Mouse (Mus musculus): Measurements from ENCODE around the gene Itga6.
"Not testable (repeated sequence)": the region's sequence is repeated elsewhere in the genome, so short reads cannot be mapped to it uniquely, and the experiment has no call there.

Gene Itga6

DNA sequence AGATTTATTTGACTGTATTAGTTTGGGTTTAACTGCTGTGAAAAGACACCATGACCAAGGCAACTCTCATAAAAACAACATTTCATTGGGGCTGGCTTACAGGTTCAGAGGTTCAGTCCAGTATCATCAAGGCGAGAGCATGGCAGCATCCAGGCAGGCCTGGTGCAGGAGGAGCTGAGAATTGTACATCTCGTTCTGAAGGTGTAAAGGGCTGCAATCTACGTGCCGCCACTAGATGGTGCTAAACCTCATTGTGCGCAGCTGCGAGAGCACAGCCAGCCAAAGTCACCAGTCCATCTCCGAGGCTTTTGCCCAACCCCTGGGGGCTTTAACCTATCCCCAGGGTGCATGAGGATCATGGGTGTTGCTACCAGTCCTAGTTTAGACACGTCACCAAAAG, 106.7 kb downstream of the Itga6 start:
- DNase-seq (ENCODE audit: low spot score) = not testable (repeated sequence)

DNA sequence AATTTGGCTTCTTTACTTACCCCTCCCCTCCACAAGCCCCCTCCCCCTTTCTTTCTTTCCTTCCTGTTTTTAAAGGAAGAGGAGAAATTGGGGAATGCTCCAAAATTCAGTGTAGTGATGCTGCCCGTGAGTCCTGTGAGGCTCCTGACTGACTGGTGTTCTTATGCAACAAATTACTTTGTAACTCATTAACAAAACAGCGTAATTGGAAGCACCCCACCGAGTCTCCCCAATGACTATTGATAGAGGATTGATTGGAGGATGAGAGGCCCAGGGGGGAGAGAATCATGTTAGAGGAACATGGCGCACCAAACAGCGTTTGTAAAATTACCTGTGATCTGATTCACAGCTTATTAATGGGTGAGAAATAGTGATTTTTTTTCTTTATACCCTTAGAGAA, 109.7 kb downstream of the Itga6 start:
- no peak for DNase-seq (ENCODE audit: low spot score)

DNA sequence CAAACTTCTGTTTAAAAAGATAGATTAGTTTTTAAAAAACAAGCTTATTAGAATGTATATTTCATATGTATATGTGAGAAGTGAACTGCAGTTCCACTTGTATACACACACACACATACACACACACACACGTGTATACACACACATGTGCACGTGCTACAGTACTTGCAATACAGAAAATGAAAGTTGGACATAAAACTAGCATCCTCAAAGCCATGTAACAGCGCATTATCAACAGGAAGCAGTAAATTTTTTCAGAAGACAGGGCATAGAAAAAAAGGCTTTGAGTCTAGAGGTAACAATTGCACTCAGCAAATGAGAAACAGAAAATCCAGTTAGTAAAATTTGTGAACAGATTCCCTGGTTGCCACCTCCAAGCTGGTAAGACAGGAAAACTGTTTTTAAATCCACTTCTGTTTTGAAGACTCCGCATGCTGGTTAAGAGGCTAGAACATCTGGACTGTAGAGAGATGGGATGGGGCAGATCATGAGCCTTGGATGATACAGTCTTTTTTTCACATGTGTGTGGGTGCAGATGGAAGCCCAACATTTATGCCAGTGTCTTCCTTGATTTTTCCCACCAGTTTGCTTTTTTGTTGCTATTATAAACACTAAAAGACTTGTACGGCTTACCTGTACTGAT, 118.2 kb downstream of the Itga6 start:
- no peak for DNase-seq (ENCODE audit: low spot score)

DNA sequence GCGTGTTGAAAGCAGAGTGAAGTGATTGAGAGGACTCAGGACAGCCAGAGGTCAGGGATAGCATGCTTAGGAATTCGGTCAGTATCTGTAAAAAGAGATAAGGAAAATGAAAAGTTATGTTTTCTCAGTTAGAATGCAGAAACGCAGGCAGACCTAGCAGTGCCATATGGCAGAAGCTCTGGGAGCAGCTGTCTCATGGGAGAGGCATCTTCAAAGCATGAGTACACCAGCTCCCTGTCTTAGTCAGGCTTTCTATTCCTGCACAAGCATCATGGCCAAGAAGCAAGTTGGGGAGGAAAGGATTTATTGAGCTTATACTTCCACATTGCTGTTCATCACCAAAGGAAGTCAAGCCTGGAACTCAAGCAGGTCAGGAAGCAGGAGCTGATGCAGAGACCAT, 119.6 kb downstream of the Itga6 start:
- DNase-seq (ENCODE audit: low spot score) = peak; percentile 12

DNA sequence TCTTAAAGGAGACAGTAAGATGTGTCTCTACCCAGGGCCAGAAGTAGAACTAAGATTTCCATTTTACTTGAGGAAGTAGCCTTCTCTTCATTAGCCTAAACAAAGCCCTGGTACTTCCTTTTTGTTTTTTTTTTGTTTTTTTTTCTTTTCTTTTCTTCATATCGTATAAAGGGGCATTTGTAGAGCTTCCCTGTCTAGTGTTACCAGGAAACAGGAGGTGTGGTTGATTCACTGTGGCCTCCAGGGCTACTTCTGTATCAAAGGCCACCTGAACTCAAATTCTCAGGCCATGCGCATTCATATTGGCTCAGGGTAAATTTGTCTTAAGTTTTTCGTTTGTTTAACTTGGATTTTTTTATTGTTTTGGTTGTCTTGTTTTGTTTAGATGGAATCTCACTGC, 120.5 kb downstream of the Itga6 start:
- DNase-seq (ENCODE audit: low spot score) = no peak

DNA sequence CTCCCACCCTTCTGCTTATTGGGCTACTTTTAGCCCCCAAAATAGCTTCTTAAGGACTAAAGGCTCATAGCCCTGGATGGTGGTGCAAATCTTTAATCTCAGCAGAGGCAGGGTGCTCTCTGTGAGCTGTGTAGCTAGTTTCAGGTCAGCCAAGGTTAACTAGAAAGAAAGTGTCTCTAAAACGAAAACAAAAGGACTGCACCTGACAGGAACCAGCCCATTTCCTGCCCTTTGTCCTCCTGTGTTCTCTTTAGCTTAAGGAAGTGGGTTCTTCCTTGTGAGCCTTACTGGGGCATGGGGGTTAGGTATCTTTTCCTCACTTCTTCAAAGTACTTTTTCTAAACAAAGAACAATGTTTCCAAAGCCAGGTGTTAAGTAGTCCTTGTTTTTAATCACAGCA, 121.1 kb downstream of the Itga6 start:
- DNase-seq (ENCODE audit: low spot score) = peak; percentile 38

GRCm38 (mm10) chr2:71867019-71867418, 121.6 kb downstream of the Itga6 start:
- DNase-seq (ENCODE audit: low spot score) = peak; percentile 17

DNA sequence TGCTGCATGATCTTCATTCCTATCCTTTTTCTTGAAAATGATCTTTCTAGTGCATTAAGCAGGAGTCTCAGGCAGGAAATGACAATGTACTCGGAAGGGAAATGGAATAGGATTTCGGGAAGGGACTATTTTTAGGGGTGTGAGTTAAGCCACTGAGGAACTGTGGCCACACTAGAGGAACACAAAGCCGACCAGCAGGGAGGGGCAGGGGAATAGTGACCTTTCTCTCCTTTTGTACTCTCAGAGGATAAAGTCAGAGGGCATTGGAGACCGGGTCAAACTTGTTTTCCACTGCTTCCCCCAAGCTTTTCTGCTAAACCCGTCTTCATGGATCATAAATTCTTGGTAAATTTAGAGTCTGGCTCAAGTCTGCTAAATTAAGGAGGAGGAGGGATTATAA, 122.1 kb downstream of the Itga6 start:
- peak; percentile 20 for DNase-seq (ENCODE audit: low spot score)

DNA sequence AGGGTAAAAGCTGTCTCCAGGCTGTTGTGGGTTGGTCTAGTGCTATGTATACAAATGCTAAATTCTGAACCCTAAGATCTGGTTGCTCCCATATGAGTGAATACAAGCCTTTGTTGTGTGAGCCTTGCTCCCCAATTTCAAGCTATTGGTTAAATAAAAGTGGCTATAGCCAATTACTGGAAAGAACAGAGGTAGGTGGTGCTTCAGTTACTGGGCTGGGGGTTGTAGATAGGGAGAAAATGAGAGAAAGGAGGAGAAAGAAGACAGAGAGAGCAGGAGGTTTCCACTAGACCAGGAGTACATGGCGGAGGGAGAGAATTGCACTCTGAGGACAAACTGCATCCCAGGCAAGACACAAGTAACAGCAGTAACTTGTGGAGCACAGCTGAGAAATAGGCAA, 122.8 kb downstream of the Itga6 start:
- no peak for DNase-seq (ENCODE audit: low spot score)

- no peak for DNase-seq (ENCODE audit: low spot score)
Measured at GRCm38 (mm10) chr2:71872141-71872540, 126.7 kb downstream of the Itga6 start.

DNA sequence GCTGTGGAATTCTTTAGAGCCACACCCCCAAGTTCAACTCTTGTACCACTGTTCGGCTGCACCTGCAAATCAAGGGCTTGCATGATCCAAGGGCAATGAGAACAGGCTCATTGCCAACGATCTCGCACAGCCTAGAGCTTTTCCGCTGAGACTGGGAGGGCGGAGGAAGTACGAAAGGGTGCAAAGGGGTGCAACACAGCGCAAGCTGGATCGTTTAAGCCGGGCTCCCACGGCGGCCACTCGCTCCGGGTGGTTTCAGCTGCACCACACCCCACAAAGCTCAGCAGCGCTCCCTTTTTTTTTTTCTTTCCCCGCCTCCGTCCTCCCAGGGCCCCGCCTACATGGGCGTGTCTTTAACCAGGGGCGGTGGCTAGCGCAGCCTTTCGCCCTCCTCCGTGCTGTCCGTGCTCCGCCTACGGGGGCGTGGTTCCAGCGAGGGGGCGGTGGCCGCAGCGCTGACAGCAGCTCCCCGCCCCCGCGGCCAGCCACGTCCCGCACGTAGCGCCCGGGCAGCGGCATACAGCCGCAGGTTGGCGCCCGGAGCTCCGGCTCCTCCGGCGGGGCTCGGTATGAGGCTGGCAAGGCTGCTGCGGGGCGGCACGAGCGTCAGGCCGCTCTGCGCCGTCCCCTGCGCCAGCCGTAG, 127.5 kb downstream of the Itga6 start, which contains the start of gene Pdk1:
Gene Pdk1 (plus strand): TSS at position 424 of the 643 bp plus-strand sequence.
- DNase-seq (ENCODE audit: low spot score) = peak; percentile 97

DNA sequence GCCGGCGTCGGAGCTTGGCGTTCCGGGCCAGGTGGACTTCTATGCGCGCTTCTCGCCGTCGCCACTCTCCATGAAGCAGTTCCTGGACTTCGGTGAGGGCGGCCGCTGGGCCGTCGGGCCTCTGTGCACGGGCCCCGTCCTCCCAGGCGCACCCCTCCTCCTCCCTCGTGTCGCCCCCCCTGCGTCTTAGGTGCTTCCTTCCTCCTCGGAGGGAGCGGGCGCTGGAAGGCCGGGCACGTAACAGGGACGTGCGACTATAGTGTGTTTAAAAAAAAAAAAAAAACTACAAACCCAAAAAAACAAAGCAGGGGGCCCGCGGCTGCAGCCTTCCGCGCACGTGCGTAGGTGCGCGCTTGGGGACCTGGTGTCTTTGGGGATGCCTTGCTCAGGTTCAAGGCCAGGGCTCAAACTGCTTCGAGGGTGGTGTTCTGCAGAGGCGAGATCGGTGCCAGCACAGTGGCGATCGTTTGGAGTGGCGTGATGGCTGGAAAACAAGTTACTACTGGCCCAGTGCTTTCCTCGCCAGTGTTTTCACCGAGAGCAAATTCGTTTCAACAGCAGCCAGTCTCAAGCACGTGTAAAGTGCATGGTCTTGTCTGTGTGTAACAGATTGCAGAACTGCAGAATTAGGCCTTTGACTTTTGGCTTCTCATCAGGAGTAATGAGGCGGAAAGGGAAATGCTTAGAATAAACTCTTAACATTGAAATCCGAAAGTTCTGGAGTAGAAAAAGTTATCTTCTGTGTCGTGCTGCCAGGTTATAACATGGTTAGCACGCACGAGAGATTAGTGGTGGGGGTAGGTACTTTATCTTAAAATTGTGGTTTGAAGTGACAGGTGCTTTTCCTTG, 128.3 kb downstream of the Itga6 start:
- DNase-seq (ENCODE audit: low spot score) = peak; percentile 43

DNA sequence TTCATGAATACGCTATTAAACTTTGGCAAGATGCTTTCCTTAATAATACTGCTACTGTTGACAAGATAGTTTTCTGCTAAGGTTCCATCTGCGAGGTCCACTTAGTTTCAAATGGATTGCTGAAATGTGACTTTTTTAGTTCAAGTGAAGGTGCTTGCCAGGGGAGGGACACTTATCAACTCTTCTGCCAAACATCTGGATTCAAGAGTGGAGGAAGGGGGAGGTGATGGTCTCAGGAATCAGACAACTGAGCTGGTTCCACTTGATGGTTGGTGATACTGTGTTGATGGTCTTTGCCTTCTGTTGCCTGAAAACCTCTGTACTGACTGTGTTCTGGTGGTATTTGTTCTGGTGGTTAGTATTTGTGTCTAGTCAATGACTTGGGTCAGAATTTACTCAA, 129.0 kb downstream of the Itga6 start:
- DNase-seq (ENCODE audit: low spot score) = no peak

DNA sequence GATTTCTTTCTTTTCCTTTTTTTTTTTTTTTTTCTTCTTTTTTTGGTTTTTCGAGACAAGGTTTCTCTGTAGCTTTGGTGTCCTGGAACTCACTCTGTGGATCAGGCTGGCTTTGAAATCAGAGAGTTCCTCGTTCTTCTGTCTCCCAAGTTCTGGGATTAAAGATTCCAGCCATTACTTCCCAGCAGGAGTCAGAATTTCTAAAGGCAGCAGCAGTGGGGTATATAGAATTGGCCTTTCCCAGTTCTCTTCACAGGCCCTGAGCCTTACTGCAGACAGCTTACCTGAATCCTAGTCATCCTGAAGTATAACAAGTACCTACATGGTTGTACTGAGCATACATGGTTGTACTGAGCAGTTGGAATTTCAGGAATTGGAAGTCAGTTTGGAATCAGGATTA, 129.4 kb downstream of the Itga6 start:
- no peak for DNase-seq (ENCODE audit: low spot score)

GRCm38 (mm10) chr2:71877865-71878264, 132.4 kb downstream of the Itga6 start:
- no peak for DNase-seq (ENCODE audit: low spot score)

- no peak for DNase-seq (ENCODE audit: low spot score)
Measured at GRCm38 (mm10) chr2:71878441-71878840, 133.0 kb downstream of the Itga6 start.

- DNase-seq (ENCODE audit: low spot score) = no peak
Measured at GRCm38 (mm10) chr2:71878943-71879342, 133.5 kb downstream of the Itga6 start.

DNA sequence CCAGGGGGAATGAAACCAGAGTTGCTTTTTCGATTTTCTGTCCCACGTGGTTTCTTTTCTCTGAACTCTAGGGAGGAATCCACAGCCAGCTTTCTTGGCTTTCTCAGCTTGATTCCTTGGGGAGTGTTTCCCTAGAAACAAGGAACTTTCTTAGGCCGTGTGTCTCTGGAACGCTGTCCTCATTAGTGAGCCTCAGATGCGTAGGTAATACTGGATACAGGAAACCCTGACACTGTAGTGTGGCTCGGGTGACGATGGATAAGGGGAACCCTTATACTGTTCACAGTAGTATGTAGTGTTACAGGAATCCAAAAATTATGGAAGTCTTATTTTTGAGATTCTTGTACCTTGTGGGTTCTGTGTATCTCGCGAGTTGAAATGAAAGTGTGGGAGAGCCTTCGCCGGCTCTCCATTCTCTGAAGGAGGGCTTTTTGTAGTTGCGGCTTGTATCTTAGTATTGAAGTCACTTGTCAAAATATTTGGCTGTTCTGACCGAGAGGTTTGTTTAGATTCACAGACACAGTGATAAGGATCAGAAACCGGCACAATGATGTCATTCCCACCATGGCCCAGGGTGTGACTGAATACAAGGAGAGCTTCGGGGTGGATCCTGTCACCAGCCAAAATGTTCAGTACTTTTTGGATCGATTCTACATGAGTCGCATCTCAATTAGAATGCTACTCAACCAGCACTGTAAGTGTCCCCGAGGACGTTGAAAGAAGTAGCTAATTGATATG, 137.7 kb downstream of the Itga6 start:
- DNase-seq (ENCODE audit: low spot score) = no peak

- no peak for DNase-seq (ENCODE audit: low spot score)
Measured at GRCm38 (mm10) chr2:71887269-71887668, 141.9 kb downstream of the Itga6 start.

DNA sequence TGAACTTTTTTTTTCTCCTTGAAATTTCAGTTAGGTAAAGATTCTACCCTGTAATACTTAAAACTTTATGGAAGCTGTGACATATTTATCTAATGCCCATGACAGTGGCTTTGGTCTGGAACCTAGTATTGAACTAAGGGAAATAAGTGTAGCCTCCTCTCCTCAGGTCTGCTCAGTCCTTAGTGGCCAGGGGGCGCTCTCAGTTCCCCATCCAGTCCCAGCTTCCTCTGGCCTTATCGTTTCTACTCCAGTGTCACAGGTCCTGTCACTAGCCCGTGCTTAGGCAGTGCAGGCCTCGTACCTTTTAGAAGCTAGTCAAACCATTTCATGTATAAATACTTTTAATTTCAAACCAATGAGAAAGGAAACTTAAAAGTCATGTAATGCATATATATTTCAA, 143.0 kb downstream of the Itga6 start:
- DNase-seq (ENCODE audit: low spot score) = no peak

GRCm38 (mm10) chr2:71891536-71891935, 146.1 kb downstream of the Itga6 start:
- no peak for DNase-seq (ENCODE audit: low spot score)

DNA sequence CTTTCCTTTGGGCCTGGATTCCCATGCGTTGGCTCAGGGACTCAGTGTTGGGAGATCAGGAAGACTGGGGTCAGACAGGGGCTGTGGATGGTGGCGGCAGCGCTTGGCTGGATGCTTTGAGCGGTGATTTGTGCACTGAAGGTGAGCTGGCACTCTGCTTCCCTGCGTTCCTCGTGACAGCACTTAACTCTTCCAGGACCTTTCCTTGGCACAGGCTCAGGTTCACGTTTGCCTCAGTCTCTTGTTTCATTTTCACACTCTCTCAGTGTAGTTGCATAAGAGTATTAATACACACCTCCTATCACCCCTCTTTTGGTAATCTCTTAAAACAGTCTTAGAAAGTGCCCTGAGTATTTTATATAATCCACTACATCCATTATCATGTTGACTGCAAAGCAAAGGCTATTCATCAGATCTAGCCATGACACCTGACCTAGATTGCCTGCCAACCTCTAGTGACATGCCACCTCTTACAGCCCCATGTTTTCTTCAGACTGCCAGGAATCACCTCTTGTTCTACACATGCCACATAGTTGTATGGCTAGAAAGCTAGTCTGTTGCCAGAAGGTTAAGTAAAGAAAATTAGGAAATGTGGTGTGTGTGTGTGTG, 147.4 kb downstream of the Itga6 start:
- no peak for DNase-seq (ENCODE audit: low spot score)

Measured in yolk sac, embryonic 10.5 days (tissue).